Mouse (Mus musculus) adrenal gland, adult 18-20 months (tissue): Measurements from ENCODE around the gene Ube4b. TPM values are rescaled to one million over a fixed set of nuclear protein-coding genes. Genes with fewer than 3 reads are reported as not detected.
"Not testable (repeated sequence)": the region's sequence is repeated elsewhere in the genome, so short reads cannot be mapped to it uniquely, and the experiment has no call there.

Experiments used
- DNase-seq, 2 experiments: peaks; one replicate each; pipeline ENCODE4 v3.0.0; 2021 to 2022; ENCODE audit warnings: low spot score in 2 of 2
- long read RNA-seq, 2 experiments: library from polyadenylated mRNA; stranded (forward); transcript quantifications; one replicate each; pipeline ENCODE4 v2.0.0; 2021
- total RNA-seq, 2 experiments: library from RNA; stranded (reverse); gene quantifications; 1 replicate in 1 of 2; 2 replicates in 1 of 2; pipeline ENCODE4 v1.2.3; 2021

Ube4b gene
- total RNA-seq: 10 to 100 TPM; 59.8 to 71.3 TPM
- long read RNA-seq, experiment 1, full-length matches to known transcripts: 6 of 16 reads
- long read RNA-seq, experiment 1, partial matches to known transcripts: 8 of 16 reads
- long read RNA-seq, experiment 1, other reads (novel, unspliced or antisense): 2 of 16 reads
- long read RNA-seq, experiment 2, full-length matches to known transcripts: 5 of 41 reads
- long read RNA-seq, experiment 2, partial matches to known transcripts: 30 of 41 reads
- long read RNA-seq, experiment 2, other reads (novel, unspliced or antisense): 6 of 41 reads

- peak; percentile 96 for DNase-seq
Measured at GRCm38 (mm10) chr4:149426325-149427199, at the start of gene Ube4b. Gene Ube4b, minus strand, starts transcription at chr4:149426749.

- DNase-seq: no peak
Measured at GRCm38 (mm10) chr4:149475096-149475495, 48.5 kb upstream of the Ube4b start.

- DNase-seq: no peak
Measured at GRCm38 (mm10) chr4:149469557-149469956, 43.0 kb upstream of the Ube4b start.

GRCm38 (mm10) chr4:149463435-149463950 lies 36.9 kb upstream of the Ube4b start:
- no peak for DNase-seq

GRCm38 (mm10) chr4:149462305-149462971 lies 35.9 kb upstream of the Ube4b start:
- no peak for DNase-seq

DNA sequence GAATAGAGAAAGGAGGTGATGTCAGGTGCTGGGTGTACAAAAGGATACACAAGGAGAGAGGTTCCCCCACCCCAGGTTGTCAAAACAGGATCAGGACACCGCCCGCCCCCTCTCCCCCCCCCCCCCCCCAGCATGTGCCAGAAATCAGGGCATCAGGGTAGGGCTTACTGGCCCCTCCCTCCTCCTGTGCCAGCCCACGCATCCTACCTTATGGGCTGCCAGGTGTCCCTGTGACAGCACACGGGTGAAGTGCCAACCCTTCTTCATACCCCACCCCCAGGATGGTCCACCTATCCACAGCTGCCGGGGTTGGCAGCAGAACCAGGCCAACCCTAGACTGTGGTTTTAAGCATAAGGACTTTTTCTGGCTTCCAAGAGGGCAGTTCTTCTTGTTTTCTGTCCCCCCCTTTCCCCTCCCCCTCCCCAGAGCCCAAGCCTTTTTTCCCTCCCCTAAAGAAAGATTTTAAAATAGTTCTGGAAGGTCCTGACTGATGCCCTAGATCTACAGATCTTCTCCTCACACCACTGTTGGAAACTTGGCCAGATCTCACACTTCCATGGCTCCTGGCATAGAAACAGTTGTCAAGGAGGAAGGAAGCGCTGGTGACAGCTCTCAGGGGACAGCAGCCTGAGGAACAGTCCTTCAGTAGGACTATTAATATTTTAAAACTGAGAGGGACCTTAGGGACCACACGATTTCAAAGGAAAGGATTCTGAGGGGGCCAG lies 35.2 kb upstream of the Ube4b start:
- DNase-seq: no peak

- DNase-seq: not testable (repeated sequence)
Measured at GRCm38 (mm10) chr4:149460475-149460874, 33.9 kb upstream of the Ube4b start.

DNA sequence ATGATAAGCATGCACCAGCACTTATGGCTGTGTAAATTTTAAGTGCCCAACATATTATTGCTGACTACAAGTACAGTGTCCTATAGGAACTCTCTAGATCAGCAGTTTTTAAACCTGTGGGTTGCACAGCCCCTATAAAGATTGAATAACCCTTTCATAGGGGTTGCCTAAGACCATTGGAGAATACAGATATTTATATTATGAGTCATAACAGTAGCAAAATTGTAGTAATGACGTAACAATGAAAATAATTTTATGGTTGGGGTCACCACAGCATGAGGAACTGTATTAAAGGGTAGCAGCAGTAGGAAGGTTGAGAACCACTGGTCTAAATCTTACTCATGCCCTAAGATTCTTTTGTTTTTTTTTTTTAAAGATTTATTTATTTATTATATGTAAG lies 32.9 kb upstream of the Ube4b start:
- DNase-seq: no peak

- DNase-seq: no peak
Measured at GRCm38 (mm10) chr4:149458526-149458925, 32.0 kb upstream of the Ube4b start.

DNA sequence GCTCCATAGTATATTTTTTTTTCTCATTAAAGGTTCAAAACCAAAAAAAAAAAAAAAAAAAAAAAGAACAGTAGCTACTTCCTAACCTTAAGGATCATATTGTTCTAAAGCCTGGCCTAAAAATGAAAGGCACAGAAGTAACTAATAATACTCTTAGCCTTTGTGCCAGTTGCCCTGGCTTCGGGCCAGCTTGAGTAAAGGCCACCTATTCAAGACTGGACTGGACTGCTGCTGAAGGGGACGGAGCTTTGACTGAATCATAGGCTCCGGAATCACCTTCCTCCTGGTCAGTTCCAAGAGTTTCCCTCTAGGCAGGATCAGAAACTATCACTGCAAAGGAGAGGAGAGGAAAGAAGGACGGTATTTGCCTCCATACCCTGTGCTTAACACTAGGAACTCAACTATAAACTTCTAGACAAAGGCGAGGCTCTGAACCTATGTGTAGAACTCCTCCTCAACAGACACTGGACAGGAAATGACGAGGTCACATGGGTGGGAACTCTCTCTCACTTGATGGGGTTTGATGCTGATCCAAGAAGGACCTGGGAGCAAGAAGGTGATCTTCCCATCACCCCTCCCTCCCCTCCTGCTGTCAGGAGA lies 31.4 kb upstream of the Ube4b start:
- DNase-seq: peak; percentile 43 to 68

DNA sequence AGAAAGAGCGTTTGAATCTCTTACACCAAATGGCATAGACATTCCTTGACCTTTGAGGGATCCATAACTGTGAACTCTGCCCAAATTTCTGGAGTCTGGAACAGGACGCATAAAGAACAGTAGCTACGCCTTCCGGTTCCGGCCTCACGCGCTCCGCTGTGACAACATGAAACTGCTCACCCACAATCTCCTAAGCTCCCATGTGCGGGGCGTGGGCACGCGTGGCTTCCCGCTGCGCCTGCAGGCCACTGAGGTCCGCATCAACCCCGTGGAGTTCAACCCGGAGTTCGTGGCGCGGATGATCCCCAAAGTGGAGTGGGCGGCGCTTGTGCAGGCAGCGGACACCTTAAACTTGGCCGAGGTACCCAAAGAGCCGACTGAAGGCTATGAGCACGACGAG lies 30.6 kb upstream of the Ube4b start:
- not testable (repeated sequence) for DNase-seq

DNA sequence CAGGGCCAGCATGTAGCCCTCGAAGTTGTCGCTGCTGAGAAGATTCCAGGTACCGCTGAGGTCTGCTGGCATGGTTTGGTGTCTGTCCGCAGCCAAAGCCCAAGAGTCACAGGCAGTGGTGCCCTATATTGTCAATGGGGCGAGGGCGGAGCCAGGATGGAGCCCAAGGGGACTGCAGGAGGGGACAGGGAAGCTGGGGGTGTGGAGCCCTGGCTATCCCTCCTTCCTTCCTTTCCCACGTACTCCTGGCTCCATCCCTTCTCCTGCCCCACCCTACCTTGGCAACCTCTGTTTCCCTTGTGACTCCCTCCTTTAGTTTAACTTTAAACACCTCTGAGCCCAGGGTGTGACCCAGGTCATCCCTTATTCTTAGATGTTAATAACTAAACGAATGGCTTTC lies 28.3 kb upstream of the Ube4b start, which contains the start of gene Rbp7:
Gene Rbp7, minus strand, starts transcription at position 100 of the 400 bp plus-strand sequence.
- DNase-seq: no peak

GRCm38 (mm10) chr4:149454263-149454662 lies 27.7 kb upstream of the Ube4b start:
- peak; percentile 38 for DNase-seq

DNA sequence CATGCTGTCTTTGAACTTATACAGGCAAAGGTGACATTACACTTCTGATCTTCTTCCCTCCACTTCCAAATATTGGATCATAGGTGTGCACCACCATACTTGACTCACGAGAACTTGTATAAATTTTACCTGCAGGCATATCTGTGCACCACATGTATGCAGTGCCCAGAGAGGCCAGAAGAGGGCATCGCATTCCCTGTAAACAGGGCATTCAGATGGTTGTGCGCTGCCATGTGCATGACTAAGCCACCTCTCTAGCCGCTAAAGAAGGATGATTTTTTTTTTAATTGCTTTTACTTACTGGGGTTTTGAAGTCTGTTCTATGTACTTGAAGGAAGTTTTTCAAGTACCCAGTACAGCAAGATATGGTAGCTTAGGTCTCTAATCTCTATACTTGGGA lies 27.1 kb upstream of the Ube4b start:
- peak in 1 of 2 experiments; percentile 52 for DNase-seq

DNA sequence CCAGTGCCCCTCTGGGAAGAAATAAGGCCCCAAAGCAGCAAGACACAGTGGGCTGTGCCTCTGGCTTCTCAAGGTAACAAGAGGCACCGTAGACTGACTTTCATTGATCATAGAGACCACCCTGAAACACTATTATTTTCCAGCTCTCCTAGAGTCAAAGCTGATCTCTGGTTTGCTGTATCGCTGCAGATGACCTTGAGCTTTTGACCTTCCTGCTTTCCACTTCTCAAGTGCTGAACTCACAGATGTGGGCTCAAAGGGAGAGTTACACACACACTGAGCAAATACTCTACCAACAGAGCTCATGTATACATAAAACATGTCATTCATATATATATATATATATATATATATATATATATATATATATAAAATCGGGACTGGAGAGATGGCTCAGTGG lies 24.1 kb upstream of the Ube4b start:
- no peak for DNase-seq

DNA sequence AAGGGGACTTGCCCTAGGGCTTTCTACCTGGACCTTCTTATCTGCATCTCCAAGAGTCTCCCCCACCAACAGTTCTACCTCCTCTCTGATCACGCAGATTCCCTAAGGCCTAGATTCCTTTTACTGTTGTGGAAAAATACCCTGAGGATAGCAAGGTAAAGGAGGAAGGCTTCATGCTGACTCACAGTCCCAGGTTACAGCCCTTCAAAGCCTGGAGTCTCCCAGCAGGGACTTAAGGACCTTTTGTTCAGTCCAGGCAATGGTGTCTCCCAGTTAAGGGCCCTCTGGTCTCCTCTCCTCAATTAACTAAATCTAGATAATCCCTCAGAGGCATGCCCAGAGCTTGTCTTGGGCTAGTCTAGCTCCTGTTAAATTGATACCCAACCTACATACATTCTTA lies 19.8 kb upstream of the Ube4b start:
- DNase-seq: no peak

GRCm38 (mm10) chr4:149445868-149446267 lies 19.3 kb upstream of the Ube4b start:
- peak in 1 of 2 experiments; percentile 40 for DNase-seq

- peak; percentile 79 to 80 for DNase-seq
Measured at GRCm38 (mm10) chr4:149444964-149445701, 18.6 kb upstream of the Ube4b start.

DNA sequence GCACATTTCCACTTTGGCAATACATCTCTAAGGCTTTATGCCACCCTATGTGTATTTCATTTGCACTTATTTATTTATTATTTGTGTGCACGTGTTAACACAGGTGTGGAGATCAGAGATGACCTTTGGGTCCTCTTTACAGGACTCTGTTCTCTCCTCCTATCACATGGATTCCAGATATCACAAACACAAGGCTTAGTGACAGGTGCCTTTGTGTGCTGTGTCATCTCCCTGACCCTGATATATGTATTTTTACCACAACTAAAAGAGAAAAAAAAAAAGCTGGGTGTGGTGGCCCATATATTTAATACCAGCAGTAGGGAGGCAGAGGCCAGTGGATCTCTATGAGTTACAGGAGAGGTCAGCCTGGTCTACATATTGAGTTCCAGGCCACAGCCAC lies 17.9 kb upstream of the Ube4b start:
- no peak for DNase-seq

- DNase-seq: no peak
Measured at GRCm38 (mm10) chr4:149442436-149442835, 15.9 kb upstream of the Ube4b start.
